Mouse (Mus musculus): ENCODE measurements around the gene Ddx18.

The Ddx18 gene

GRCm38 (mm10) chr1:121527061-121527460, 40.7 kb downstream of the Ddx18 start:
- DNase-seq: no peak

- DNase-seq: no peak
These were observed 49.2 kb downstream of the Ddx18 start for GRCm38 (mm10) chr1:121518609-121519008.

GRCm38 (mm10) chr1:121511966-121512365, 55.8 kb downstream of the Ddx18 start:
- DNase-seq: no peak

- DNase-seq: no peak
These were observed 56.6 kb downstream of the Ddx18 start for GRCm38 (mm10) chr1:121511186-121511585.

GRCm38 (mm10) chr1:121510420-121511140, 57.2 kb downstream of the Ddx18 start:
- DNase-seq: no peak

- no peak for DNase-seq
These were observed 59.1 kb downstream of the Ddx18 start for GRCm38 (mm10) chr1:121508729-121509128.

Measured in right cerebral cortex, postnatal 14 days (tissue).